Comparison of ENCODE assay signal across 20 mouse cellular contexts in the genomic region with DNA sequence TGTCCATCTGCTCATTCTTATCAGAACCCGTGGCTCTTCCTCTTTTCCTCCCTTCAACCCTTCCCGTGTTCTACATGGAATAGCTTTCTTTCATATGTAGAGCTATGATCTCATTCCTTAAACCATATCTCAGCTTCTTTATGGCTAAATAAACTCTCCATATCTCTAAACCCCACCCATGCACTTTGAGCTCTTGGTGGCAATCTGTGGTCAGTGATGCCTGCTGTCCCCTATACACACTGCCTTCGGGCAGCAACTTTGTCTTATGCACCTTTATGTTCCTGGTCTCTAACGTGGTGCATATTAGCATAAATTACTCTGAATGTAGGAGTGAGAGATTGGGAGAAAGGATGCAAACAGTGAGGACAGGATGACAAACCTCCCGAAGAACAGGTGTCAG.
DNase-seq lines count a peak whose midpoint lies in the region; ATAC-seq and TF ChIP-seq lines count a peak whose summit lies in the region.
"Had no signal": no experiment of that assay in that cellular context is flagged by ENCODE, and none has a peak within 500 bp of the region (broad histone marks: within the 10 kb centered on the region; RNA-seq: fewer than 3 reads in every experiment).

No protein-coding gene starts in this region.

- no peaks in the 10 kb centered on the region for H3K27me3 ChIP-seq in intestine, embryonic 14.5 days (replicated peaks; ENCODE audit: control insufficient read depth, insufficient read depth, low read length)
- no peaks in the 10 kb centered on the region for H3K27me3 ChIP-seq in intestine, embryonic 15.5 days (replicated peaks)
- no peaks in the 10 kb centered on the region for H3K27me3 ChIP-seq in intestine, postnatal 0 days (replicated peaks; ENCODE audit: control insufficient read depth, insufficient read depth, low read length)
- H3K27me3 ChIP-seq in stomach, postnatal 0 days (ENCODE audit: control insufficient read depth, insufficient read depth, low read length): no peaks in the 10 kb centered on the region
- H3K27me3 ChIP-seq in forebrain, embryonic 10.5 days (ENCODE audit: poor library complexity, severe bottlenecking): no peaks in the 10 kb centered on the region
- H3K27me3 ChIP-seq: embryonic facial prominence, embryonic 12.5 days; forebrain, embryonic 12.5 days had no signal

- H3K9ac ChIP-seq in intestine, embryonic 14.5 days (ENCODE audit: low read length): no peak overlapping the region
- no peak overlapping the region for H3K9ac ChIP-seq in intestine, embryonic 15.5 days
- H3K9ac ChIP-seq in intestine, postnatal 0 days (ENCODE audit: low read depth, low read length): no peak overlapping the region
- H3K9ac ChIP-seq in stomach, postnatal 0 days (ENCODE audit: low read length): no peak overlapping the region
- H3K9ac ChIP-seq: embryonic facial prominence, embryonic 12.5 days; forebrain, embryonic 12.5 days had no signal

- TF ChIP-seq CTCF in intestine, postnatal 0 days (IDR thresholded peaks at IDR 0.05; ENCODE audit: low read depth): no peak
- no peak for TF ChIP-seq CTCF in stomach, postnatal 0 days (IDR thresholded peaks at IDR 0.05; ENCODE audit: low read depth)

- 82% methylated on average over 5 of the region's 5 CpGs for WGBS in intestine, embryonic 14.5 days
- 72% methylated on average over 5 of the region's 5 CpGs for WGBS in intestine, embryonic 15.5 days
- WGBS in intestine, postnatal 0 days: 45% methylated on average over 5 of the region's 5 CpGs
- WGBS in stomach, postnatal 0 days: 72% methylated on average over 5 of the region's 5 CpGs
- WGBS in forebrain, embryonic 10.5 days: 84% methylated on average over 5 of the region's 5 CpGs

- H3K36me3 ChIP-seq in intestine, embryonic 14.5 days (ENCODE audit: control insufficient read depth, insufficient read depth, low read length): no peaks in the 10 kb centered on the region
- H3K36me3 ChIP-seq in intestine, embryonic 15.5 days: no peaks in the 10 kb centered on the region
- H3K36me3 ChIP-seq in intestine, postnatal 0 days (ENCODE audit: control insufficient read depth, insufficient read depth): no peaks in the 10 kb centered on the region; the same call in 1 of the 2 replicates
- no peaks in the 10 kb centered on the region for H3K36me3 ChIP-seq in stomach, postnatal 0 days (ENCODE audit: control insufficient read depth, insufficient read depth, low read length)
- no peaks in the 10 kb centered on the region for H3K36me3 ChIP-seq in forebrain, embryonic 10.5 days (replicated peaks)
- H3K36me3 ChIP-seq: embryonic facial prominence, embryonic 10.5 days; embryonic facial prominence, embryonic 12.5 days; forebrain, embryonic 12.5 days had no signal

- no peaks in the 10 kb centered on the region for H3K9me3 ChIP-seq in intestine, embryonic 14.5 days (ENCODE audit: control insufficient read depth, low read length)
- no peaks in the 10 kb centered on the region for H3K9me3 ChIP-seq in intestine, embryonic 15.5 days
- no peaks in the 10 kb centered on the region for H3K9me3 ChIP-seq in intestine, postnatal 0 days (ENCODE audit: control insufficient read depth)
- no peaks in the 10 kb centered on the region for H3K9me3 ChIP-seq in stomach, postnatal 0 days (ENCODE audit: control insufficient read depth, low read length)
- H3K9me3 ChIP-seq in forebrain, embryonic 10.5 days: no peaks in the 10 kb centered on the region
- H3K9me3 ChIP-seq: embryonic facial prominence, embryonic 10.5 days; embryonic facial prominence, embryonic 12.5 days; forebrain, embryonic 12.5 days had no signal

- H3K27ac ChIP-seq in intestine, embryonic 14.5 days (ENCODE audit: low read depth): no peak overlapping the region
- H3K27ac ChIP-seq in intestine, embryonic 15.5 days: no peak overlapping the region
- H3K27ac ChIP-seq in intestine, postnatal 0 days (ENCODE audit: low read depth, low read length): peak overlapping the region; percentile 28; the same call in 1 of the 2 replicates
- no peak overlapping the region for H3K27ac ChIP-seq in stomach, postnatal 0 days (replicated peaks)
- H3K27ac ChIP-seq in forebrain, embryonic 10.5 days: no peak overlapping the region
- H3K27ac ChIP-seq: embryonic facial prominence, embryonic 10.5 days; embryonic facial prominence, embryonic 12.5 days; forebrain, embryonic 12.5 days had no signal

- no peak overlapping the region for H3K4me3 ChIP-seq in intestine, embryonic 14.5 days (ENCODE audit: low read depth, low read length)
- no peak overlapping the region for H3K4me3 ChIP-seq in intestine, embryonic 15.5 days (replicated peaks)
- H3K4me3 ChIP-seq in intestine, postnatal 0 days (ENCODE audit: low read depth, low read length): no peak overlapping the region
- no peak overlapping the region for H3K4me3 ChIP-seq in stomach, postnatal 0 days (ENCODE audit: low read depth, low read length)
- no peak overlapping the region for H3K4me3 ChIP-seq in forebrain, embryonic 10.5 days
- H3K4me3 ChIP-seq: embryonic facial prominence, embryonic 10.5 days; embryonic facial prominence, embryonic 12.5 days; forebrain, embryonic 12.5 days had no signal

- no peak for DNase-seq in intestine, embryonic 14.5 days (ENCODE audit: low spot score)
- no peak for DNase-seq in stomach, postnatal 0 days (ENCODE audit: low spot score)
- no peak for DNase-seq in forebrain, embryonic 10.5 days (ENCODE audit: extremely low spot score, low spot score)
- no peak for DNase-seq in thymus, postnatal 36 days
- no peak for DNase-seq in spleen, adult 18-20 months
- DNase-seq: adrenal gland, adult 2 months; adrenal gland, postnatal 10 days; adrenal gland, postnatal 25 days; cerebellum, adult 11 months; cerebellum, adult 2 months; cerebellum, adult 9-10 months; cerebellum, postnatal 10 days; cerebellum, postnatal 25 days had no signal

- peak; percentile 79; the same call in 1 of the 2 replicates for ATAC-seq in intestine, embryonic 14.5 days (replicated peaks; ENCODE audit: low FRiP score, low TSS enrichment, low read depth)
- ATAC-seq in intestine, embryonic 15.5 days: peak; percentile 88
- ATAC-seq in intestine, postnatal 0 days: peak; percentile 95
- peak; percentile 59; the same call in 1 of the 2 replicates for ATAC-seq in stomach, postnatal 0 days (ENCODE audit: low FRiP score, low TSS enrichment)
- ATAC-seq: forebrain, embryonic 14.5 days; forebrain, embryonic 16.5 days had no signal

- no peak overlapping the region for H3K4me2 ChIP-seq in intestine, embryonic 14.5 days (ENCODE audit: low read length)
- H3K4me2 ChIP-seq in intestine, embryonic 15.5 days (replicated peaks): no peak overlapping the region
- no peak overlapping the region for H3K4me2 ChIP-seq in intestine, postnatal 0 days (replicated peaks; ENCODE audit: low read depth)
- H3K4me2 ChIP-seq in stomach, postnatal 0 days (replicated peaks; ENCODE audit: low read depth): no peak overlapping the region
- H3K4me2 ChIP-seq: embryonic facial prominence, embryonic 12.5 days; forebrain, embryonic 12.5 days had no signal

- no peak for TF ChIP-seq EP300 in stomach, postnatal 0 days (optimal IDR thresholded peaks at IDR 0.05)

- H3K4me1 ChIP-seq in intestine, embryonic 14.5 days (replicated peaks; ENCODE audit: control insufficient read depth, insufficient read depth, low read length): no peaks in the 10 kb centered on the region
- H3K4me1 ChIP-seq in intestine, embryonic 15.5 days (replicated peaks): no peaks in the 10 kb centered on the region
- H3K4me1 ChIP-seq in intestine, postnatal 0 days (replicated peaks; ENCODE audit: control insufficient read depth, insufficient read depth, low read length): no peaks in the 10 kb centered on the region
- H3K4me1 ChIP-seq in stomach, postnatal 0 days (replicated peaks; ENCODE audit: control insufficient read depth, insufficient read depth): no peaks in the 10 kb centered on the region
- H3K4me1 ChIP-seq in forebrain, embryonic 10.5 days: no peaks in the 10 kb centered on the region
- H3K4me1 ChIP-seq: embryonic facial prominence, embryonic 10.5 days; embryonic facial prominence, embryonic 12.5 days; forebrain, embryonic 12.5 days had no signal
